Mouse (Mus musculus): ENCODE data around the gene Bbc3. TPM values are rescaled to one million over a fixed set of nuclear protein-coding genes. Genes with fewer than 3 reads are reported as not detected.
A peak's percentile ranks its signal among the peaks of the same experiment; 100 is the strongest.

Gene Bbc3
- polyA plus RNA-seq, 1 experiment from 2014 or later = 31.7 TPM

DNA sequence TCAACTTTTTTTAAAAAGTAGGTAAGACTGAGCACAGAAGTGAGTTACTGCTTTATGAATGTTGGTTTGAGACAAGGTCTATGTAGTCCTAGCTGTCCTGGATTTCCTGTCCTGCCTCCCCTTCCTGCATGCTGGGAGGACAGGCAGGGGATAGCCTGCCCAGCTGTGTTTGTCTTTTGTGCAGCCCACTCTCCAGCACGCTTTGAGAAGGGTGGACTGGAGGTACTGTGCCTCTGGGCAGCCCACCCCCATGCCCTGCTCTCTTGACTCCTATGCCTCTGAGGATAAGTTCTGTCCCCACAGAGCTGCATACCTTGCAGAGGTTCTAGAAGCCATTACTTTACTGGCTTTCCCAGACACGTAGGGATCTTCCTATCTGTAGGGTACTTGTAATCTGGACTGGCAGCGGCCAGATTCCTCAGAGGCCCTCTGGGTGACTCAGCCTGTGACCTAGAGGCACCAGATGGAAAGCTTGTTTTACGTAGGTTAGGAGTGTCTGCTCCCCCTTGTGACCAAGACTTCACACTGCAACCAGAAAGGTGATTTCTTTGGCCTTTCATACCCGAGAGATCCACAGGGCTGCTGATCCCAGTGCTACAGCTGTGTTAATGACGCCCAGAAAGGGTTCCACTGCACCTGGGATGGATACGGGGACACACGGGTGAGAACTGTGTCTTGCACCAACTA, 17.9 kb downstream of the Bbc3 start:
- Histone ChIP-seq H3K4me2 (no peak overlapping the region), H3K9ac (no peak overlapping the region), H3K4me1 (replicated peaks) (no peaks in the 10 kb centered on the region), H3K9me3 (no peaks in the 10 kb centered on the region), H3K4me3 (no peak overlapping the region), H3K36me3 (peaks cover 20% of the 10 kb centered on the region), H3K27ac (replicated peaks) (no peak overlapping the region), H3K27me3 (no peaks in the 10 kb centered on the region)
- 33% methylated on average over 8 of the region's 8 CpGs for WGBS
- peak; percentile 57; the same call in 1 of the 2 replicates for ATAC-seq (ENCODE audit: low FRiP score, low read depth)

DNA sequence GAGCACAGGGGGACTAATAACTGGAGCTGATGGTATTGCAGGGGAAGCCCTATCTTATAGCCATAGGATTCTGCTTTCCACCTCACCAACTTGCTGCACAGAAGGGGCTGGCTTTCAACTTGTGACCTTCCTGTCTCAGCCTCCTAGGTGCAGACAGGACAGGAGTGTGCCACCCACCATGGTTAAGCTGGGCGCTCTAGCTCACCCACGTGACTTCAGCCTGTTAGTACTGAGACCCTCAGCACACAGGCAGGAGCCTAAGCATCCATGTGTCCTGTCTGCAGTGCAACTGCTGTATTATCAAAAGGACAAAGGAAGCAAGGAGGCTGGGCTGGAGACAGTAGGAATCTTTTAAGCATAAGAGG, 18.4 kb downstream of the Bbc3 start:
- Histone ChIP-seq H3K9me3 (no peaks in the 10 kb centered on the region), H3K4me2 (no peak overlapping the region), H3K27ac (replicated peaks) (no peak overlapping the region), H3K9ac (no peak overlapping the region), H3K36me3 (peaks cover 23% of the 10 kb centered on the region), H3K27me3 (no peaks in the 10 kb centered on the region), H3K4me3 (no peak overlapping the region), H3K4me1 (replicated peaks) (no peaks in the 10 kb centered on the region)
- ATAC-seq (ENCODE audit: low FRiP score, low read depth) = peak; percentile 35; the same call in 1 of the 2 replicates
- 96% methylated on average over 2 of the region's 2 CpGs for WGBS

DNA sequence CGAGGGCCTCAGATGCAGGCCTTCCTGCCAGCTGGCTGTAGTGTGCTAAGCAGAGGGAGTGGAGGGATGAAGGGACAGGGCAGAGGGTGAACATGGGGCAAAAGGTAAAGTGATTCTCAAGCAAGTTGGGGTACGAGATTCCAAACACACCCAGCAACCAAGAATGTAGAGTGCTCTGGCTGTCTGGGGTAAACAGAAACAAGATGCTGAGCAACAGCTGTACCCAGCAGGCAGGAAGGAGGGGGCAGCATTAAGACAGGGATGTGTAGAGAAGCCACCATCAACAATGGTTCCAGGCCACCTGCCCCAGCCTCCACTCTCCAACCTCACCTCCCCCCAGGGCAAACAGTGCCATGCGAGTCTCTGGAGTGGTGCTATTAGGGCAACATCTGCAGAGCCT, 21.0 kb downstream of the Bbc3 start:
- Histone ChIP-seq H3K9ac (no peak overlapping the region), H3K4me1 (replicated peaks) (no peaks in the 10 kb centered on the region), H3K36me3 (peaks cover 37% of the 10 kb centered on the region), H3K4me3 (no peak overlapping the region), H3K4me2 (no peak overlapping the region), H3K27me3 (no peaks in the 10 kb centered on the region), H3K9me3 (no peaks in the 10 kb centered on the region), H3K27ac (replicated peaks) (no peak overlapping the region)
- WGBS = 85% methylated on average over 3 of the region's 3 CpGs
- no peak for ATAC-seq (ENCODE audit: low FRiP score, low read depth)

DNA sequence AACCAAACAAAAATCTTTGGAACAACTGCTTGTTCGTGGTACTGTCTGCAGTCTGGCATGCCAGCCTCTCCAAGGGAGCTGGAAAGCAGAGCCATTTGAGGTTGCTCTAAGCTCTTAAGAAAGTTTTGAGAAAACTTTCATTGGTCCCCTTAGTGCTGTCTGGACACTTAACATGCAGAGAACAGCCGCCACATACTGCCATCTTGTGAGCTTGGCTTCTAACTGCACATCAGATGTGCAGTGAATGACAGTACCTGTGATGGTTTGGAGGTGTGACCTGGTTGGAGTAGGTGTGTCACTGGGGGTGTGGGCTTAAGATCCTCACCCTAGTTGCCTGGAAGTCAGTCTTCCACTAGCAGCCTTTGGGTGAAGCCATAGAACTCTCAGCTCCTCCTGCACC, 29.5 kb downstream of the Bbc3 start:
- H3K27ac ChIP-seq (replicated peaks) = no peak overlapping the region
- no peak overlapping the region for H3K4me3 ChIP-seq
- peaks cover 34% of the 10 kb centered on the region for H3K36me3 ChIP-seq
- ATAC-seq (ENCODE audit: low FRiP score, low read depth) = no peak
- no peaks in the 10 kb centered on the region for H3K27me3 ChIP-seq
- H3K9ac ChIP-seq = no peak overlapping the region
- H3K9me3 ChIP-seq = no peaks in the 10 kb centered on the region
- no peaks in the 10 kb centered on the region for H3K4me1 ChIP-seq (replicated peaks)
- no peak overlapping the region for H3K4me2 ChIP-seq
- WGBS = 86% methylated on average over 2 of the region's 2 CpGs

DNA sequence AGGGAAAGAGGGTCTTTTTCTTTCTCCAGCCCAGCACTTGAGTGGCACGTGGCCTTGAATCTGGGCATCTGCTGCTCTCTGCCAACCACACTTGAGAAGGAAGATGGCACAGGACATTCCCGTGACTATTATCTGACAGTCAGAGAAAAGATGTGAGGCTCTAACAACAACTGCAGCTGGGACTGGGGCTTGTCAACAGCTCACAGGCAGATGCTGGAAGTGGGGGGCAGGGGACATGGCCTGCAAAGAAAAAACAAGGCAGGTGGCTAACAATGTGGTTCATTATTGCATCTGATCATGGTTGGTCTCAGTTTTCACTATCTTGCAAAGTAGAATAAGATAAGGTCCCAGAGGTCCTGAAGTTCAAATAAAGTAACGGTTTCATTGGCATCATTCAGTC, 36.4 kb downstream of the Bbc3 start:
- no peak overlapping the region for H3K9ac ChIP-seq
- 69% methylated on average over 3 of the region's 3 CpGs for WGBS
- H3K27me3 ChIP-seq = no peaks in the 10 kb centered on the region
- ATAC-seq (ENCODE audit: low FRiP score, low read depth) = no peak
- no peak overlapping the region for H3K4me2 ChIP-seq
- H3K4me1 ChIP-seq (replicated peaks) = no peaks in the 10 kb centered on the region
- H3K36me3 ChIP-seq = peaks cover 13% of the 10 kb centered on the region; the same call in 1 of the 2 replicates
- no peak overlapping the region for H3K27ac ChIP-seq (replicated peaks)
- H3K9me3 ChIP-seq = no peaks in the 10 kb centered on the region
- H3K4me3 ChIP-seq = no peak overlapping the region

DNA sequence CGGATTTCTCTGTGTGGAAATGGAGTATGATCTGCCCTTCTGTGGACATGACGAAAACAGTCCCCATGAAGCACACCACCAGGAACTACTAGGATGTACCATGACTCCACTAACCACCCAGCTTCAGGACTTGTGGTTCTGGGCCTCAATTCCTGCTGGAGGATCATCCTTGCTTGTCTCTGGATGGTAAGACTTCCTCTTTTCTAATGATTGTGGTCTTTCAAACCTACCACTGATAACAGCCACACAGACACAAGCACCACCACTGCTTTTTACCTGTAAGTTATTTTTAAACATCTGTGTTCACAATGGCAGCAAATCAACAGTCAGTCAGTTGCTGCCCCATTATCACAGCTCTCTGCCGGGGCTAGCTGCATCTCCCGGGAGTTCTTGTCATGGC, 37.1 kb downstream of the Bbc3 start:
- ATAC-seq (ENCODE audit: low FRiP score, low read depth) = no peak
- no peak overlapping the region for H3K27ac ChIP-seq (replicated peaks)
- WGBS = 78% methylated on average over 4 of the region's 4 CpGs
- no peak overlapping the region for H3K9ac ChIP-seq
- peaks cover 19% of the 10 kb centered on the region; the same call in 1 of the 2 replicates for H3K36me3 ChIP-seq
- no peaks in the 10 kb centered on the region for H3K4me1 ChIP-seq (replicated peaks)
- H3K9me3 ChIP-seq = no peaks in the 10 kb centered on the region
- H3K27me3 ChIP-seq = no peaks in the 10 kb centered on the region
- H3K4me3 ChIP-seq = no peak overlapping the region
- H3K4me2 ChIP-seq = no peak overlapping the region

DNA sequence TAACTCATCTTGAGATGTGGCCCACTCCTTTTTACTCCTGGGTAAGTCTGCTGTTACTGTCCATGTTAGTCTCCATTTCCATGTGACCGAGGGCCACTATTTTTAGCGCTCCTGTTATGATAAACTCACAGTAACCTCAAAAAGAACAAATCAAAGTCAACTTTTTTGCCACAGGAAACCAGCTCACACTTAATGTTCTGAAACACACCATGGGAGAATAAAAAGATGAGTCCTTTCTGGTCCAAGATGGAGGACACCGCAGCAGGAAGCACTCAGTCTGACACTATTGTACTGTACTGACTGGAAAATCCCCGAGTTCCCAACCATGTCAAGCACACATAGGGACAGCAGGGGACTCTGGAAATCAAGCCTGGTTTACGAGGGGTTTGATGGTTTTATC, 41.8 kb downstream of the Bbc3 start:
- H3K36me3 ChIP-seq = peaks cover 40% of the 10 kb centered on the region
- H3K27me3 ChIP-seq = no peaks in the 10 kb centered on the region
- no peak overlapping the region for H3K4me2 ChIP-seq
- H3K9me3 ChIP-seq = no peaks in the 10 kb centered on the region
- WGBS = 88% methylated on average over 5 of the region's 5 CpGs
- H3K4me3 ChIP-seq = no peak overlapping the region
- no peak overlapping the region for H3K27ac ChIP-seq (replicated peaks)
- no peaks in the 10 kb centered on the region for H3K4me1 ChIP-seq (replicated peaks)
- ATAC-seq (ENCODE audit: low FRiP score, low read depth) = no peak
- H3K9ac ChIP-seq = no peak overlapping the region

DNA sequence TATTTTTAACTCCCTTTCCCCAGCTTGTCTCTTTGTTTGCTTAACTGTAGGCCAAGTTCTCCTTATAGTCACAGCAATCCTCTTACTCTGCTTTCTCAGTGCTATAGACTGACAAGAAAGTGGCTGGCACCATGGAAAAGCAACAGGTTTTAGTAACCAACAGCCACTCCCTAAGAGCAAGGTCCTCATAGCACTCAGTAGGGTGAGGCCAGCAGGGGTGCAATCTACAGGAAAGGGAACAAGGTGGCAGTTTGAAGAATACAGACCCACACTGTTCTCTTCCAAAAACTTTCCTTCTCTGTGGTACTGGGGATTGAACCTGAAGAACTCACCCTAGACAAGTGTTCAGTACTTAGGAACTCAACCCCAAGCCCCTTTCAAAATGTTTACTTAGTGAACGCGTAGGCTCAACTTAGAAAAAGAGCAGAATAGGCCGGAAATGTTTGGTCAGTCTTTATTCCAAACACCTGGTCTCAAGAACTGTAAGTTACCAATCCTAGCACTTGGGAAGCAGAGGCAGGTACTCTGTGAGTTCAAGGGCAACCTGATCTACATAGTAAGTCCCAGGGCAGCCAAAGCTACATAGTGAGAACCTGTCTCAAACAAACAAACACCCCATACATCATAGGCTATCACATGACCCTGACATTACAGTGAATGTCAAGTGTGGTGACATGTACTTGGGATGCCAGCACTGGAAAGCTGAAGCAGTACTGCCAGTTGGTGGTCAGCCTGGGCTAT, 47.8 kb downstream of the Bbc3 start:
- 97% methylated on average over 3 of the region's 3 CpGs for WGBS
- Histone ChIP-seq H3K4me2 (no peak overlapping the region), H3K4me1 (replicated peaks) (no peaks in the 10 kb centered on the region), H3K36me3 (peaks cover 49% of the 10 kb centered on the region), H3K27ac (replicated peaks) (no peak overlapping the region), H3K9ac (no peak overlapping the region), H3K27me3 (no peaks in the 10 kb centered on the region), H3K9me3 (no peaks in the 10 kb centered on the region), H3K4me3 (no peak overlapping the region)
- no peak for ATAC-seq (ENCODE audit: low FRiP score, low read depth)

DNA sequence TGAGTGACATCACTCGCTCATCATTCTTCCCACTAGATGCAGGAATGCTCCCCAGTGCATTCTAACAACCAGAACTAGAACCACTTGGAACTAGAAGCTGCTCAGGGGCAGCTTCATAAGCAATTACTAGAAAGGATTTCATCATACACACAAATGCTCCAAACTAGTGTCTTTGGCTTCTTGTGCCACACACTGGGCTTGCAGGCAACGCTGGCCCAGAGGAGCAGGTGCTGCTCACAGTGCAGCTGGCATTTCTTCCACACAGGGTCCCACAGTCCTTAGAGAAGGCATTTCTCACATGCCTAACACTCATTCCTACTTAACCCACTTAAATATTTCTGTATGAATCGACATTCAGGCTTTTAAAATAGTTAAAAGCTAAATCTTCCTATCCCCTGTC, 49.4 kb downstream of the Bbc3 start:
- peaks cover 36% of the 10 kb centered on the region for H3K36me3 ChIP-seq
- no peak overlapping the region for H3K27ac ChIP-seq (replicated peaks)
- no peak overlapping the region for H3K9ac ChIP-seq
- H3K9me3 ChIP-seq = no peaks in the 10 kb centered on the region
- no peak overlapping the region for H3K4me3 ChIP-seq
- no peaks in the 10 kb centered on the region for H3K4me1 ChIP-seq (replicated peaks)
- no peak for ATAC-seq (ENCODE audit: low FRiP score, low read depth)
- no peak overlapping the region for H3K4me2 ChIP-seq
- WGBS = 88% methylated on average over 3 of the region's 3 CpGs
- H3K27me3 ChIP-seq = no peaks in the 10 kb centered on the region

DNA sequence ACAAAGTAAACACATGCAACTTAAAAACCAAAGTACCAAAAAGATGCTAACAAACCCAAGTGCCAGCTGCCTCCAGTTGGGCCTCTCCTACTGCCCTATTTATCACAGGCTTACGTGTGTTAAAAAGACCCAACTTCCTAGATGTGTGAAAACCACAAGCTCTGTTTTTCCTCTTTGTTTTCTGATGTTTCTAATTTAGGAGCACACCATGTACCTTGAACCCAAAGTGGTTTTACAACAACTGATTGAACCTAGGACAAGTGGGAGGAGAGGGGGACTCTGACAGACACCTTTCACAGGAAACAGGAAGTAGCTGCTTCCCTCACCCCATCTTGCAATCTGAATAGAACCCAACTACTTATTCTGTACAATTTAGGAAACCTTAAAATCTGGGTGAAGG, 56.1 kb downstream of the Bbc3 start:
- ATAC-seq (ENCODE audit: low FRiP score, low read depth) = no peak
- Histone ChIP-seq H3K4me1 (replicated peaks) (0 out of 2 replicates have a peak, but pooled peaks cover 5% of the 10 kb centered on the region), H3K4me2 (no peak overlapping the region), H3K27me3 (no peaks in the 10 kb centered on the region), H3K4me3 (no peak overlapping the region), H3K9me3 (no peaks in the 10 kb centered on the region), H3K9ac (no peak overlapping the region), H3K27ac (replicated peaks) (no peak overlapping the region), H3K36me3 (peaks cover 37% of the 10 kb centered on the region)
- WGBS = 72% methylated on average over 1 of the region's 1 CpGs

DNA sequence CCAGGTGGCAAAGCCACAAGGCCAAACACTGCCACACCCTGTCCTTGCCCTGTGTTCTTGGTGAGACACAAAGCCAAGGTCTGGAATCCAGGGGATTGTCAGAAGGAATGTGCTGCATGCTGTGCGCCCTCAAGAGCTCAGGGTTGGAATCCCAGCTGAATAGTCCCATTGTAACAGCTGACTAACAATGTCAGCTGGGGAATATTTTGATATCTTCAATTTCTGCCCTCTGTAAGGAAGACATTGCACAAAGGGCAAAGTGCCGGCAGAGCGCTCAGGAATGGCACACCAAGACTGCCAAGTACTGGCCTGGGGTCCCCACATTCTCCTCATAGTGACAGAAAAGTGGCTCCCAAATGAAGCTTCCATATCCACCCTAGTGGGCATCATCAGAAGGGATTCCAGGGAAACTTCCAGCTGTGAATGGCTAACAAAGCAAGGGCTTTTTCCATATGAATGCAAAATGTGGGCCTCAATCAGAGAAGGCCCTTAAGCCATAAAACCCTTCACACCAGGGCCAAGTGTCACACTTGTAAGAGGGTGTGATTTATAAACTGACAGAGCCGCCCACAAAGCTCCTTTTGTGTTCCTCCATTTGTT, 56.8 kb downstream of the Bbc3 start:
- Histone ChIP-seq H3K9ac (no peak overlapping the region), H3K4me3 (no peak overlapping the region), H3K9me3 (no peaks in the 10 kb centered on the region), H3K27me3 (no peaks in the 10 kb centered on the region), H3K36me3 (peaks cover 42% of the 10 kb centered on the region), H3K4me1 (replicated peaks) (0 out of 2 replicates have a peak, but pooled peaks cover 5% of the 10 kb centered on the region), H3K27ac (replicated peaks) (peak overlapping the region; percentile 36; the same call in 1 of the 2 replicates), H3K4me2 (no peak overlapping the region)
- WGBS = 22% methylated on average over 4 of the region's 4 CpGs
- 0 out of 2 replicates have a peak, but pooled peaks have one; percentile 38 for ATAC-seq (ENCODE audit: low FRiP score, low read depth)

DNA sequence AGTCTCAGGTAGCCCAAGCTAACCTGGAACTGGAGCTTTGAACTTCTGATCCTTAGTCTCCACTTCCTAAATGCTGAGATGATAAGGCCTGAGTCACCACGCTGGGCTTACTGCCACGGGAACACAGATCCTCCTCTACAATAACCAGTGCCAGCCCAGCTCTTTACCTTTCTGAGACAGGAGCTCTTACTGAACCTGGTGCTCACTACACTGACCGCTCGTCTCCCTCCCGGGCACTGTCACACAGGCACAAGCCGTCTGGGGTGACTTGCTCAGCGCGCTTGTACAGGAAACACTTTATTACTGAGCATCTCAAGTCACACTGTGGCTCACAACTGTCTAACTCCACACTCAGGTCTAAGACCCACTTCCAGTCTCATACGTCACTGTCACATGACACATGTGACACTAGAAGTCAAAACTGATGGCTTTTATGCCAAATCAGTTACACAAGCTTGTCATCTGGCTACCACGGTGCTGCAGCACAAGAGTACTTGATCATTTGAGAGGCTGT, 58.0 kb downstream of the Bbc3 start:
- Histone ChIP-seq H3K27me3 (no peaks in the 10 kb centered on the region), H3K4me3 (no peak overlapping the region), H3K4me1 (replicated peaks) (0 out of 2 replicates have a peak, but pooled peaks cover 5% of the 10 kb centered on the region), H3K9ac (no peak overlapping the region), H3K27ac (replicated peaks) (no peak overlapping the region), H3K4me2 (no peak overlapping the region), H3K9me3 (no peaks in the 10 kb centered on the region), H3K36me3 (peaks cover 53% of the 10 kb centered on the region)
- 49% methylated on average over 10 of the region's 10 CpGs for WGBS
- ATAC-seq (ENCODE audit: low FRiP score, low read depth) = no peak
